Mouse (Mus musculus): Measurements from ENCODE around the gene Mbip.

GRCm38 (mm10) chr12:56386955-56387646 is 41.4 kb upstream of the Mbip start:
- TF ChIP-seq POLR2A (IDR thresholded peaks at IDR 0.05; ENCODE audit: low read depth, low read length) = no peak
- TF ChIP-seq CTCF (conservative IDR thresholded peaks at IDR 0.05; ENCODE audit: insufficient read depth, insufficient read length, low read depth, low read length) = no peak

Measured in kidney, adult 2 months (tissue).